Mouse (Mus musculus): ENCODE data around the gene Olfr1246. TPM values are rescaled to one million over a fixed set of nuclear protein-coding genes. Genes with fewer than 3 reads are reported as not detected.
"Not testable (repeated sequence)": the region's sequence is repeated elsewhere in the genome, so short reads cannot be mapped to it uniquely, and the experiment has no call there.

Olfr1246 gene
- polyA plus RNA-seq (2012; rRNA removed), result not detected in 2 replicates

DNA sequence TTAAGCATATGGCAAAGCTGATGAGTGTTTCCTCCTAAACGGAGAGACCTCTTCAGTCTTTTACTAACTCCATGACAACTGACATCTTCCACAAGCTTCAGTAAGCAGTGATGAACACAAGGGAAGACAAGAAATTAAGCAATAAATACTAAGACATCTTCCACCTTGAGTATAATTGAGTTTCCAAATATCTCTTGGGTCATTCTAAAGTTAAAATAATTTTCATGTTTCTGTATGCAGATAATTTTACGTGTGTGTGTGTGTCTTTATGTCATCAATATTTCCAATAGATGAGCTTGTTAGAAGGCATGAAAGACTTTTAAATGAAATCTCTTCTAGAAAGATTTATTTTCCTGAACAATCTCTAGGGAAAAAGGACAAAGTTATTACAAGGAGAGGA lies at the start of gene Olfr1246:
Olfr1246 (minus strand) TSS at position 101 of the 400 bp plus-strand sequence.
- no peaks in the 10 kb centered on the region for H3K36me3 ChIP-seq (ENCODE audit: control insufficient read depth, insufficient read depth, low read length)
- H3K4me1 ChIP-seq (ENCODE audit: control insufficient read depth, insufficient read depth, low read length), result no peaks in the 10 kb centered on the region
- TF ChIP-seq POLR2A (IDR thresholded peaks at IDR 0.05; ENCODE audit: low read depth, low read length) (no peak), CTCF (conservative IDR thresholded peaks at IDR 0.05; ENCODE audit: insufficient read depth, insufficient read length, low read depth, low read length) (no peak)
- H3K27me3 ChIP-seq (replicated peaks; ENCODE audit: control insufficient read depth, insufficient read depth, low read length), result no peaks in the 10 kb centered on the region
- no peak within 1 kb of the TSS for H3K4me3 ChIP-seq (ENCODE audit: insufficient read depth, low read depth, low read length)
- no peak for DNase-seq
- WGBS, result 74% methylated on average over 2 of the region's 2 CpGs
- no peak within 1 kb of the TSS for H3K27ac ChIP-seq (ENCODE audit: insufficient read depth, low read depth, low read length)

GRCm38 (mm10) chr2:89634883-89635282 lies 41.9 kb upstream of the Olfr1246 start, which contains the start of gene Olfr1249:
Olfr1249 (minus strand) TSS chr2:89634983.
- Histone ChIP-seq H3K27ac (ENCODE audit: insufficient read depth, low read depth, low read length) (no peak within 1 kb of the TSS), H3K36me3 (ENCODE audit: control insufficient read depth, insufficient read depth, low read length) (no peaks in the 10 kb centered on the region), H3K4me1 (ENCODE audit: control insufficient read depth, insufficient read depth, low read length) (no peaks in the 10 kb centered on the region), H3K27me3 (replicated peaks; ENCODE audit: control insufficient read depth, insufficient read depth, low read length) (no peaks in the 10 kb centered on the region; the same call in 1 of the 2 replicates), H3K4me3 (ENCODE audit: insufficient read depth, low read depth, low read length) (no peak within 1 kb of the TSS)
- no peak for TF ChIP-seq CTCF (conservative IDR thresholded peaks at IDR 0.05; ENCODE audit: insufficient read depth, insufficient read length, low read depth, low read length)
- no peak for TF ChIP-seq POLR2A (IDR thresholded peaks at IDR 0.05; ENCODE audit: low read depth, low read length)
- WGBS, result 80% methylated on average over 2 of the region's 2 CpGs
- no peak for DNase-seq

GRCm38 (mm10) chr2:89618145-89618544 lies 25.2 kb upstream of the Olfr1246 start, which contains the start of gene Olfr1248:
Olfr1248 (minus strand) TSS chr2:89618245.
- not testable (repeated sequence) for H3K4me3 ChIP-seq (ENCODE audit: insufficient read depth, low read depth, low read length); H3K36me3 ChIP-seq (ENCODE audit: control insufficient read depth, insufficient read depth, low read length); H3K4me1 ChIP-seq (ENCODE audit: control insufficient read depth, insufficient read depth, low read length); H3K27me3 ChIP-seq (replicated peaks; ENCODE audit: control insufficient read depth, insufficient read depth, low read length); H3K27ac ChIP-seq (ENCODE audit: insufficient read depth, low read depth, low read length); DNase-seq
- 88% methylated on average over 1 of the region's 1 CpGs for WGBS

GRCm38 (mm10) chr2:89614030-89614429 lies 21.1 kb upstream of the Olfr1246 start, which contains the start of gene Olfr1247:
Olfr1247 (minus strand) TSS chr2:89614130.
- TF ChIP-seq POLR2A (IDR thresholded peaks at IDR 0.05; ENCODE audit: low read depth, low read length) (no peak), CTCF (conservative IDR thresholded peaks at IDR 0.05; ENCODE audit: insufficient read depth, insufficient read length, low read depth, low read length) (no peak)
- WGBS, result 87% methylated on average over 2 of the region's 2 CpGs
- no peaks in the 10 kb centered on the region for H3K36me3 ChIP-seq (ENCODE audit: control insufficient read depth, insufficient read depth, low read length)
- H3K27me3 ChIP-seq (replicated peaks; ENCODE audit: control insufficient read depth, insufficient read depth, low read length), result no peaks in the 10 kb centered on the region
- H3K4me3 ChIP-seq (ENCODE audit: insufficient read depth, low read depth, low read length), result no peak within 1 kb of the TSS
- H3K4me1 ChIP-seq (ENCODE audit: control insufficient read depth, insufficient read depth, low read length), result no peaks in the 10 kb centered on the region
- no peak within 1 kb of the TSS for H3K27ac ChIP-seq (ENCODE audit: insufficient read depth, low read depth, low read length)
- DNase-seq, result no peak

- Histone ChIP-seq H3K27ac (ENCODE audit: insufficient read depth, low read depth, low read length) (no peak within 1 kb of the TSS), H3K36me3 (ENCODE audit: control insufficient read depth, insufficient read depth, low read length) (no peaks in the 10 kb centered on the region), H3K27me3 (replicated peaks; ENCODE audit: control insufficient read depth, insufficient read depth, low read length) (no peaks in the 10 kb centered on the region), H3K4me3 (ENCODE audit: insufficient read depth, low read depth, low read length) (no peak within 1 kb of the TSS), H3K4me1 (ENCODE audit: control insufficient read depth, insufficient read depth, low read length) (no peaks in the 10 kb centered on the region)
- no peak for DNase-seq
- TF ChIP-seq POLR2A (IDR thresholded peaks at IDR 0.05; ENCODE audit: low read depth, low read length) (no peak), CTCF (conservative IDR thresholded peaks at IDR 0.05; ENCODE audit: insufficient read depth, insufficient read length, low read depth, low read length) (no peak)
- 81% methylated on average over 1 of the region's 1 CpGs for WGBS
Measured at GRCm38 (mm10) chr2:89578347-89578746, 14.6 kb downstream of the Olfr1246 start, which contains the start of gene Olfr1245. Olfr1245 (minus strand) TSS chr2:89578447.

GRCm38 (mm10) chr2:89562706-89563105 lies 30.3 kb downstream of the Olfr1246 start:
- not testable (repeated sequence) for H3K4me3 ChIP-seq (ENCODE audit: insufficient read depth, low read depth, low read length); H3K27me3 ChIP-seq (replicated peaks; ENCODE audit: control insufficient read depth, insufficient read depth, low read length); H3K36me3 ChIP-seq (ENCODE audit: control insufficient read depth, insufficient read depth, low read length); H3K27ac ChIP-seq (ENCODE audit: insufficient read depth, low read depth, low read length); H3K4me1 ChIP-seq (ENCODE audit: control insufficient read depth, insufficient read depth, low read length); DNase-seq
- WGBS, result 52% methylated on average over 2 of the region's 2 CpGs

DNA sequence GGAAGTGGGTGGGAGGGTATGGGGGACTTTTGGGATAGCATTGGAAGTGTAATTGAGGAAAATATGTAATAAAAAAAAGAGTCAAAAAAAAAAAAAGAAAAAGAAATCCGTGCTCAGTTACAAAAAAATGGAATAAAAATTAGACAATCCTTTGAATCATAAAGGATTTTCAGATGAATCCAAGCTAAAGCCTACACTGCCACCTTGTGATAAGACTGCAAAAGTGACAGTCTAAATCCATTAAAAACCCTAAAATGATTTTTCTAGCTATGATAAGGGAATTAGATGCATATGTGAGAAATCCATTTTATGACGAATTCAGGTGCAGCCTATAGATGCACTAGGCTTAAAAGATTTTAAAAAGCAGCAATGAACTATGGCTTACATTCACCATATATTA lies 48.4 kb downstream of the Olfr1246 start:
- DNase-seq, result no peak
- Histone ChIP-seq H3K27ac (ENCODE audit: insufficient read depth, low read depth, low read length) (no peak overlapping the region), H3K4me1 (ENCODE audit: control insufficient read depth, insufficient read depth, low read length) (no peaks in the 10 kb centered on the region), H3K36me3 (ENCODE audit: control insufficient read depth, insufficient read depth, low read length) (no peaks in the 10 kb centered on the region), H3K27me3 (replicated peaks; ENCODE audit: control insufficient read depth, insufficient read depth, low read length) (no peaks in the 10 kb centered on the region), H3K4me3 (ENCODE audit: insufficient read depth, low read depth, low read length) (no peak overlapping the region)
- WGBS, result 52% methylated on average over 2 of the region's 2 CpGs
- no peak for TF ChIP-seq CTCF (conservative IDR thresholded peaks at IDR 0.05; ENCODE audit: insufficient read depth, insufficient read length, low read depth, low read length)
- no peak for TF ChIP-seq POLR2A (IDR thresholded peaks at IDR 0.05; ENCODE audit: low read depth, low read length)

GRCm38 (mm10) chr2:89539923-89540322 lies 53.0 kb downstream of the Olfr1246 start:
- Histone ChIP-seq H3K36me3 (ENCODE audit: control insufficient read depth, insufficient read depth, low read length) (no peaks in the 10 kb centered on the region), H3K27ac (ENCODE audit: insufficient read depth, low read depth, low read length) (no peak overlapping the region), H3K27me3 (replicated peaks; ENCODE audit: control insufficient read depth, insufficient read depth, low read length) (no peaks in the 10 kb centered on the region), H3K4me1 (ENCODE audit: control insufficient read depth, insufficient read depth, low read length) (no peaks in the 10 kb centered on the region), H3K4me3 (ENCODE audit: insufficient read depth, low read depth, low read length) (no peak overlapping the region)
- TF ChIP-seq CTCF (conservative IDR thresholded peaks at IDR 0.05; ENCODE audit: insufficient read depth, insufficient read length, low read depth, low read length) (no peak), POLR2A (IDR thresholded peaks at IDR 0.05; ENCODE audit: low read depth, low read length) (no peak)
- 65% methylated on average over 1 of the region's 1 CpGs for WGBS
- DNase-seq, result no peak

Other genes with a start within 250 kb of the Olfr1246 start
- gene Olfr1234, start 228.3 kb downstream of the Olfr1246 start, polyA plus RNA-seq (2012; rRNA removed), result not detected in 2 replicates
- gene Olfr1238, start 183.5 kb downstream of the Olfr1246 start, polyA plus RNA-seq (2012; rRNA removed), result not detected in 2 replicates
- not detected in 2 replicates for gene Olfr1239, start 172.8 kb downstream of the Olfr1246 start, polyA plus RNA-seq (2012; rRNA removed)
- not detected in 2 replicates for gene Olfr1240, start 150.2 kb downstream of the Olfr1246 start, polyA plus RNA-seq (2012; rRNA removed)
- not detected in 2 replicates for gene Olfr1241, start 106.0 kb downstream of the Olfr1246 start, polyA plus RNA-seq (2012; rRNA removed)
- gene Olfr1242, start 94.8 kb downstream of the Olfr1246 start, polyA plus RNA-seq (2012; rRNA removed), result not detected in 2 replicates
- gene Olfr1243, start 61.7 kb downstream of the Olfr1246 start, polyA plus RNA-seq (2012; rRNA removed), result not detected in 2 replicates
- gene Olfr1245, start 14.7 kb downstream of the Olfr1246 start, polyA plus RNA-seq (2012; rRNA removed), result not detected in 2 replicates
- gene Olfr1247, start 21.0 kb upstream of the Olfr1246 start, polyA plus RNA-seq (2012; rRNA removed), result not detected in 2 replicates
- not detected in 2 replicates for gene Olfr1248, start 25.1 kb upstream of the Olfr1246 start, polyA plus RNA-seq (2012; rRNA removed)
- not detected in 2 replicates for gene Olfr1249, start 41.8 kb upstream of the Olfr1246 start, polyA plus RNA-seq (2012; rRNA removed)
- not detected in 2 replicates for gene Olfr1250, start 68.3 kb upstream of the Olfr1246 start, polyA plus RNA-seq (2012; rRNA removed)
- gene Olfr1251, start 78.8 kb upstream of the Olfr1246 start, polyA plus RNA-seq (2012; rRNA removed), result not detected in 2 replicates
- not detected in 2 replicates for gene Olfr1252, start 131.9 kb upstream of the Olfr1246 start, polyA plus RNA-seq (2012; rRNA removed)
- not detected in 2 replicates for gene Olfr1253, start 163.9 kb upstream of the Olfr1246 start, polyA plus RNA-seq (2012; rRNA removed)
- not detected in 2 replicates for gene Olfr1254, start 200.5 kb upstream of the Olfr1246 start, polyA plus RNA-seq (2012; rRNA removed)
- gene Olfr1255, start 218.9 kb upstream of the Olfr1246 start, polyA plus RNA-seq (2012; rRNA removed), result not detected in 2 replicates
- not detected in 2 replicates for gene Olfr1256, start 248.4 kb upstream of the Olfr1246 start, polyA plus RNA-seq (2012; rRNA removed)